Mouse (Mus musculus) kidney, postnatal 25 days (tissue): ENCODE data around the gene Slc12a6.

Experiments used
- DNase-seq, 2 experiments: peaks; one replicate each; pipeline ENCODE4 v3.0.0; 2021; ENCODE audit warnings: mixed read lengths in 2 of 2

Gene Slc12a6

GRCm38 (mm10) chr2:112391346-112392000 lies 125.8 kb downstream of the Slc12a6 start:
- DNase-seq, result no peak

GRCm38 (mm10) chr2:112392689-112393088 lies 127.1 kb downstream of the Slc12a6 start:
- DNase-seq, result no peak

GRCm38 (mm10) chr2:112393958-112394357 lies 128.3 kb downstream of the Slc12a6 start:
- no peak for DNase-seq

GRCm38 (mm10) chr2:112396649-112397048 lies 131.0 kb downstream of the Slc12a6 start:
- DNase-seq, result no peak

GRCm38 (mm10) chr2:112407030-112407429 lies 141.4 kb downstream of the Slc12a6 start:
- no peak for DNase-seq
